Mouse (Mus musculus) heart, embryonic 15.5 days (tissue): ENCODE results near the gene Fam214b. TPM values are rescaled to one million over a fixed set of nuclear protein-coding genes. Genes with fewer than 3 reads are reported as not detected.

Experiments
- ATAC-seq: fragments of 200-750 bp; cut with Nextera tagmentation; replicated peaks from 2 replicates; pipeline ENCODE4 v1.8.0; 2017; ENCODE audit warnings: low read depth, moderate TSS enrichment; ENCODE audit not compliant: insufficient number of reproducible peaks, insufficient read depth, low FRiP score
- H3K27ac ChIP-seq: fragments of 300-500 bp; sonication (generic); 2 replicates; pipeline ENCODE4 v1.5.1; 2015; ENCODE audit warnings: mild to moderate bottlenecking, inconsistent platforms
- H3K27me3 ChIP-seq: fragments of 300-500 bp; sonication (generic); 2 replicates; pipeline ENCODE4 v1.6.1; 2015; ENCODE audit warnings: inconsistent platforms
- H3K36me3 ChIP-seq: fragments of 300-500 bp; sonication (generic); 2 replicates; pipeline ENCODE4 v1.6.1; 2015; ENCODE audit warnings: mild to moderate bottlenecking, inconsistent platforms
- H3K4me1 ChIP-seq: fragments of 300-500 bp; sonication (generic); replicated peaks from 2 replicates; pipeline ENCODE4 v1.6.1; 2015; ENCODE audit warnings: inconsistent platforms
- H3K4me2 ChIP-seq: fragments of 300-500 bp; sonication (generic); 2 replicates; pipeline ENCODE4 v1.6.1; 2015; ENCODE audit warnings: inconsistent platforms, mild to moderate bottlenecking, moderate library complexity
- H3K4me3 ChIP-seq: fragments of 300-500 bp; sonication (generic); 2 replicates; pipeline ENCODE4 v1.5.1; 2015; ENCODE audit warnings: mild to moderate bottlenecking, inconsistent platforms
- H3K9ac ChIP-seq: fragments of 300-500 bp; sonication (generic); 2 replicates; pipeline ENCODE4 v1.6.1; 2015; ENCODE audit warnings: mild to moderate bottlenecking, inconsistent platforms
- H3K9me3 ChIP-seq: fragments of 300-500 bp; sonication (generic); replicated peaks from 2 replicates; pipeline ENCODE4 v1.6.1; 2016; ENCODE audit warnings: inconsistent platforms
- WGBS: fragments of 180-500 bp; shearing (Covaris S2); methylation state at CpG from one replicate; pipeline ENCODE4 v1.1.7; 2015; ENCODE audit warnings: mixed read lengths; 5-methylcytosine and 5-hydroxymethylcytosine counted together
- polyA plus RNA-seq: library from polyadenylated mRNA; unstranded; fragments of >200 nt; fragmentation: Nextera tagmentation; extraction: Ambion mirVana; gene quantifications from 2 replicates; pipeline ENCODE4 v1.2.1, GENCODE M21; 2015

The Fam214b gene
- polyA plus RNA-seq: 14.1 and 17.3 TPM in 2 replicates

GRCm38 (mm10) chr4:43045659-43046302 is at the start of gene Fam214b:
Fam214b (minus strand) TSS chr4:43046220.
- Histone ChIP-seq H3K9ac (peak within 1 kb of the TSS; percentile 64), H3K4me2 (peak within 1 kb of the TSS; percentile 82), H3K4me1 (peaks cover 29% of the 10 kb centered on the region), H3K9me3 (no peaks in the 10 kb centered on the region), H3K4me3 (peak within 1 kb of the TSS; percentile 72), H3K36me3 (no peaks in the 10 kb centered on the region), H3K27me3 (no peaks in the 10 kb centered on the region), H3K27ac (peak within 1 kb of the TSS; percentile 81)
- WGBS: under 1% methylated on average over 33 of the region's 33 CpGs
- ATAC-seq: peak; percentile 94

GRCm38 (mm10) chr4:43091183-43091582 is 45.2 kb upstream of the Fam214b start:
- ATAC-seq: no peak
- Histone ChIP-seq H3K9me3 (no peaks in the 10 kb centered on the region), H3K27ac (peak overlapping the region; percentile 57), H3K27me3 (no peaks in the 10 kb centered on the region), H3K9ac (no peak overlapping the region), H3K4me1 (0 out of 2 replicates have a peak, but pooled peaks cover 3% of the 10 kb centered on the region), H3K4me3 (no peak overlapping the region), H3K36me3 (no peaks in the 10 kb centered on the region), H3K4me2 (no peak overlapping the region)
- WGBS: 33% methylated on average over 4 of the region's 4 CpGs

- Histone ChIP-seq H3K9ac (no peak overlapping the region), H3K4me2 (no peak overlapping the region), H3K9me3 (no peaks in the 10 kb centered on the region), H3K4me1 (0 out of 2 replicates have a peak, but pooled peaks cover 3% of the 10 kb centered on the region), H3K4me3 (no peak overlapping the region), H3K27ac (no peak overlapping the region), H3K27me3 (no peaks in the 10 kb centered on the region), H3K36me3 (no peaks in the 10 kb centered on the region)
- 88% methylated on average over 2 of the region's 2 CpGs for whole genome bisulfite sequencing
- no peak for ATAC-seq
Measured at GRCm38 (mm10) chr4:43089950-43090349, 43.9 kb upstream of the Fam214b start.

GRCm38 (mm10) chr4:43082458-43082857 is 36.4 kb upstream of the Fam214b start:
- no peaks in the 10 kb centered on the region for H3K4me1 ChIP-seq
- no peaks in the 10 kb centered on the region for H3K27me3 ChIP-seq
- H3K4me2 ChIP-seq: no peak overlapping the region
- H3K36me3 ChIP-seq: no peaks in the 10 kb centered on the region
- WGBS: 59% methylated on average over 2 of the region's 2 CpGs
- no peak overlapping the region for H3K27ac ChIP-seq
- H3K4me3 ChIP-seq: no peak overlapping the region
- no peak for ATAC-seq
- H3K9me3 ChIP-seq: no peaks in the 10 kb centered on the region
- H3K9ac ChIP-seq: no peak overlapping the region

GRCm38 (mm10) chr4:43078071-43078718 is 32.2 kb upstream of the Fam214b start:
- Histone ChIP-seq H3K9ac (no peak overlapping the region), H3K27me3 (no peaks in the 10 kb centered on the region), H3K36me3 (no peaks in the 10 kb centered on the region), H3K4me2 (no peak overlapping the region), H3K4me1 (no peaks in the 10 kb centered on the region), H3K27ac (no peak overlapping the region), H3K4me3 (no peak overlapping the region), H3K9me3 (no peaks in the 10 kb centered on the region)
- no peak for ATAC-seq
- 55% methylated on average over 7 of the region's 7 CpGs for WGBS

- Histone ChIP-seq H3K27ac (no peak overlapping the region), H3K27me3 (no peaks in the 10 kb centered on the region), H3K36me3 (no peaks in the 10 kb centered on the region), H3K4me2 (no peak overlapping the region), H3K4me3 (no peak overlapping the region), H3K4me1 (no peaks in the 10 kb centered on the region), H3K9ac (no peak overlapping the region), H3K9me3 (no peaks in the 10 kb centered on the region)
- ATAC-seq: no peak
Measured at GRCm38 (mm10) chr4:43074923-43075322, 28.9 kb upstream of the Fam214b start.

- Histone ChIP-seq H3K4me2 (no peak overlapping the region), H3K9ac (no peak overlapping the region), H3K27ac (no peak overlapping the region), H3K27me3 (no peaks in the 10 kb centered on the region), H3K4me1 (peaks cover 9% of the 10 kb centered on the region), H3K4me3 (no peak overlapping the region), H3K9me3 (no peaks in the 10 kb centered on the region), H3K36me3 (no peaks in the 10 kb centered on the region)
- 94% methylated on average over 4 of the region's 4 CpGs for WGBS
- no peak for ATAC-seq
Measured at GRCm38 (mm10) chr4:43065471-43065870, 19.5 kb upstream of the Fam214b start.

- 0 out of 2 replicates have a peak overlapping the region, but pooled peaks have one; percentile 82 for H3K27ac ChIP-seq
- H3K4me2 ChIP-seq: peak overlapping the region; percentile 68
- H3K4me3 ChIP-seq: peak overlapping the region; percentile 62
- 45% methylated on average over 3 of the region's 3 CpGs for WGBS
- no peak for ATAC-seq
- no peaks in the 10 kb centered on the region for H3K27me3 ChIP-seq
- no peaks in the 10 kb centered on the region for H3K9me3 ChIP-seq
- H3K9ac ChIP-seq: no peak overlapping the region
- no peaks in the 10 kb centered on the region for H3K36me3 ChIP-seq
- peaks cover 13% of the 10 kb centered on the region for H3K4me1 ChIP-seq
Measured at GRCm38 (mm10) chr4:43060286-43060685, 14.3 kb upstream of the Fam214b start.

GRCm38 (mm10) chr4:43059697-43060096 is 13.7 kb upstream of the Fam214b start:
- peaks cover 13% of the 10 kb centered on the region for H3K4me1 ChIP-seq
- peak overlapping the region; percentile 82; the same call in 1 of the 2 replicates for H3K27ac ChIP-seq
- peak overlapping the region; percentile 68 for H3K4me2 ChIP-seq
- peak overlapping the region; percentile 62; the same call in 1 of the 2 replicates for H3K9ac ChIP-seq
- WGBS: 34% methylated on average over 3 of the region's 3 CpGs
- H3K36me3 ChIP-seq: no peaks in the 10 kb centered on the region
- no peak for ATAC-seq
- peak overlapping the region; percentile 62 for H3K4me3 ChIP-seq
- H3K9me3 ChIP-seq: no peaks in the 10 kb centered on the region
- no peaks in the 10 kb centered on the region for H3K27me3 ChIP-seq

- WGBS: under 1% methylated on average over 89 of the region's 90 CpGs
Measured at GRCm38 (mm10) chr4:43058753-43059654, 13.0 kb upstream of the Fam214b start, which contains the start of gene Unc13b. Unc13b (plus strand) TSS chr4:43058953.

GRCm38 (mm10) chr4:43058392-43058752 is 12.4 kb upstream of the Fam214b start:
- no peak overlapping the region for H3K27ac ChIP-seq
- 22% methylated on average over 8 of the region's 8 CpGs for WGBS

More at GRCm38 (mm10) chr4:43058753-43059654, 13.0 kb upstream of the Fam214b start, which contains the start of gene Unc13b:
- H3K36me3 ChIP-seq: no peaks in the 10 kb centered on the region
- H3K27ac ChIP-seq: peak within 1 kb of the TSS; percentile 82
- H3K4me3 ChIP-seq: peak within 1 kb of the TSS; percentile 62
- H3K9ac ChIP-seq: peak within 1 kb of the TSS; percentile 62
- no peaks in the 10 kb centered on the region for H3K9me3 ChIP-seq
- H3K4me2 ChIP-seq: peak within 1 kb of the TSS; percentile 68
- no peaks in the 10 kb centered on the region for H3K27me3 ChIP-seq
- peaks cover 10% of the 10 kb centered on the region for H3K4me1 ChIP-seq
- peak; percentile 97 for ATAC-seq

More at GRCm38 (mm10) chr4:43058392-43058752, 12.4 kb upstream of the Fam214b start:
- Histone ChIP-seq H3K9ac (no peak overlapping the region), H3K4me2 (peak overlapping the region; percentile 68), H3K27me3 (no peaks in the 10 kb centered on the region), H3K36me3 (no peaks in the 10 kb centered on the region), H3K9me3 (no peaks in the 10 kb centered on the region), H3K4me3 (peak overlapping the region; percentile 62), H3K4me1 (peaks cover 7% of the 10 kb centered on the region)
- 0 out of 2 replicates have a peak, but pooled peaks have one; percentile 5 for ATAC-seq
